ENCODE assay signal across 30 mouse cellular contexts in the genomic region with DNA sequence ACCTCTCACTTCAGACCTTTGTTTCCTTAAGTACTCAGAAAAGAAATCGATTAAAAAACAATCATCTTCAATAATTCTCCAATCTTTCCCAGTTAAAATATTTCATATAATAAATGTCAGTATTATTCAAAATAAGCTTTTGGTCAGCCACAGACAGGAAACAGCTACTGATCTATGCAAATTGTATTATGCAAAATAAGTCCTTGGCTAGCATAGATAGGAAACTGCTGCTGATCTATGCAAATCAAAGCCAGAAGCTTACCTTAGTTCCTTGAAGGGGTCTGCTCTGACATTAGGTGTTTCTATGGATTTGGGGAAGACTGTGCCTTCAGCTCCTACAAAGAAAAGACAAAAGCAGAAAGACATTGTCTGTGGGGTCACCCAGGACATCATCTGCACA.
"Had no signal": no experiment of that assay in that cellular context is flagged by ENCODE, and none has a peak within 500 bp of the region (broad histone marks: within the 10 kb centered on the region; RNA-seq: fewer than 3 reads in every experiment).

No protein-coding gene starts in this region.

- H3K4me2 ChIP-seq: limb, embryonic 12.5 days; limb, embryonic 13.5 days; limb, embryonic 15.5 days; liver, embryonic 11.5 days; liver, embryonic 12.5 days; liver, embryonic 13.5 days; liver, embryonic 15.5 days; lung, embryonic 14.5 days; lung, embryonic 15.5 days; midbrain, embryonic 12.5 days; midbrain, embryonic 13.5 days; midbrain, embryonic 15.5 days had no signal

- DNase-seq: left cerebral cortex, postnatal 4 days; liver; liver, embryonic 13.5 days; liver, postnatal 0 days; lung, adult 18-20 months; lung, adult 2 months; lung, embryonic 14.5 days; lung, postnatal 10 days; lung, postnatal 14 days; lung, postnatal 36 days; lung, postnatal 4 days had no signal

- H3K9me3 ChIP-seq: limb, embryonic 10.5 days; limb, embryonic 12.5 days; limb, embryonic 13.5 days; limb, embryonic 15.5 days; liver, embryonic 12.5 days; liver, embryonic 13.5 days; liver, embryonic 15.5 days; lung, embryonic 15.5 days; megakaryocyte, embryonic 14.5 days; midbrain, embryonic 10.5 days; midbrain, embryonic 12.5 days; midbrain, embryonic 13.5 days; midbrain, embryonic 15.5 days had no signal

- H3K4me1 ChIP-seq: limb, embryonic 10.5 days; limb, embryonic 12.5 days; limb, embryonic 13.5 days; limb, embryonic 15.5 days; liver, embryonic 12.5 days; liver, embryonic 13.5 days; liver, embryonic 15.5 days; lung, embryonic 15.5 days; megakaryocyte, embryonic 14.5 days; midbrain, embryonic 10.5 days; midbrain, embryonic 12.5 days; midbrain, embryonic 15.5 days had no signal

- H3K36me3 ChIP-seq: limb, embryonic 10.5 days; limb, embryonic 12.5 days; limb, embryonic 13.5 days; limb, embryonic 15.5 days; liver, embryonic 12.5 days; liver, embryonic 13.5 days; liver, embryonic 15.5 days; lung, embryonic 15.5 days; midbrain, embryonic 10.5 days; midbrain, embryonic 12.5 days; midbrain, embryonic 13.5 days; midbrain, embryonic 15.5 days had no signal

- H3K9ac ChIP-seq: limb, embryonic 12.5 days; limb, embryonic 13.5 days; limb, embryonic 15.5 days; liver, embryonic 12.5 days; liver, embryonic 13.5 days; liver, embryonic 14.5 days; liver, embryonic 15.5 days; liver, postnatal 0 days; lung, embryonic 14.5 days; lung, embryonic 15.5 days; midbrain, embryonic 12.5 days; midbrain, embryonic 13.5 days; midbrain, embryonic 15.5 days had no signal

- H3K27me3 ChIP-seq: limb, embryonic 12.5 days; limb, embryonic 13.5 days; limb, embryonic 15.5 days; liver, embryonic 12.5 days; liver, embryonic 13.5 days; liver, embryonic 15.5 days; lung, embryonic 15.5 days; megakaryocyte, embryonic 14.5 days; midbrain, embryonic 12.5 days; midbrain, embryonic 13.5 days; midbrain, embryonic 15.5 days had no signal

- H3K27ac ChIP-seq: left cerebral cortex, adult 2 months; limb, embryonic 10.5 days; limb, embryonic 12.5 days; limb, embryonic 13.5 days; limb, embryonic 15.5 days; liver, embryonic 12.5 days; liver, embryonic 13.5 days; liver, embryonic 14.5 days; liver, embryonic 15.5 days; lung, embryonic 15.5 days; macrophage; midbrain, embryonic 10.5 days; midbrain, embryonic 12.5 days; midbrain, embryonic 13.5 days; midbrain, embryonic 15.5 days had no signal

- ATAC-seq: liver, embryonic 12.5 days; liver, postnatal 0 days; lung, postnatal 0 days; midbrain, embryonic 13.5 days; midbrain, embryonic 15.5 days; midbrain, embryonic 16.5 days had no signal

- H3K4me3 ChIP-seq: left cerebral cortex, adult 2 months; limb, embryonic 10.5 days; limb, embryonic 12.5 days; limb, embryonic 13.5 days; limb, embryonic 15.5 days; liver, embryonic 12.5 days; liver, embryonic 13.5 days; liver, embryonic 15.5 days; lung, embryonic 15.5 days; megakaryocyte, embryonic 14.5 days; midbrain, embryonic 10.5 days; midbrain, embryonic 12.5 days; midbrain, embryonic 13.5 days; midbrain, embryonic 15.5 days; myocyte had no signal
